Mouse (Mus musculus): Measurements from ENCODE around the gene Sufu.

Gene Sufu

GRCm38 (mm10) chr19:46434591-46434990 is 37.9 kb downstream of the Sufu start:
- no peak for DNase-seq

DNA sequence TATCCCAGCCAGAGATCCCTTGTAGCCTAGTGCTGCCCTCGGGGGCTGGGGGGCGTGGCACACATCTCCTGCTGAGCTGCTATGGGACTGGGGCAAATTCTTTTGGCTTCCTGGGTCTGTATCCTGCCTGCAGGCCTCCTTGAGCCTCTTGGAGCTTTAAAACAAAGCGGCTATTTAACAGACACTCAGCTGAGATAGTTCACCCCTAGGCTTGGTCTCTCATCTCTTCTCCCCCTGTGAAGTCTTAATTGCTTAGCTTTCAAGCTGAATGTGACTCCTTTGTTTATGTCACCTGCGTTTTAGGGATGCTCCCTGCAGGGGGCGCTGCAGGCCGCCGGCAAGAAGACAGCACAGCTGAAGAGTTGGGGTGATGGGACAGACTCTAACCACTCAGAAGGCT is 38.8 kb downstream of the Sufu start:
- no peak for DNase-seq

GRCm38 (mm10) chr19:46443509-46443908 is 46.8 kb downstream of the Sufu start:
- DNase-seq, result no peak

DNA sequence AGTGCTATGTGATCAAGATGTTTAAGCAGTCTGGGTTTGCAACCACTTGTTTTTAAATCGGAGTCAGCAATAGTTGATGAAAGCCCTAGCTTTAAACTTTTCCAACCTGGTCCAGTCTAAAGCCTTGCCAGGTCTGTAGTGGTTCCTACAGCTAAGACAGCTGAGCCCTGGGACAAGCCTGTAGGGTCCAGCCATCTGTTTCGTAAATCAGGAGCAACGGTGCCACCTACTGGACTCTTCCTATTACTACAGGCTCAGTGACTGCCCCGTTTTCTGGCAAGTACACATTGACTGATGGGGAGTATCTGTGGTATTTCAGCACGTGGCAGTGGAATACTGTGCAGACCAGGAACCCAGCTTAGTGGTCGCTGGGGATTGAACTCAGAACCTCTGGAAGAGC is 47.5 kb downstream of the Sufu start:
- peak; percentile 78 for DNase-seq

DNA sequence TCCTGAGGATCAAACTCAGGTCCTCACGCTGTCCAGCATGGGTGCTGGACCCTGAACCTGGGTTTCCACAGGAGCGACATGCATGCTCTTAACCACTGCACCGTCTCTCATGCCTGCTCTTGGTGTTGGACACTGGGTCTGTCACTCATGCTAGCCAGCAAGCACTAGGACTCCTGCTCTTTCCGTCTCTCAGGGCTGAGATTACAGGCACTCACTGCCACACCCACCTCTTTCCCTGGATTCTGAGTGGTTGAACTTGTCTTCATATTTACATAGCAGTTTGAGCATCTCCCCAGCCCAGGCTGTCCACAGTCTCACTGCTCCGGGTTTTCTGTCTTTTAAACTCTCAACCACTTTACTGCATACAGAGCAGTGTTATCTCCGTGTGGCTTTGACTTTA is 48.9 kb downstream of the Sufu start:
- no peak for DNase-seq

DNA sequence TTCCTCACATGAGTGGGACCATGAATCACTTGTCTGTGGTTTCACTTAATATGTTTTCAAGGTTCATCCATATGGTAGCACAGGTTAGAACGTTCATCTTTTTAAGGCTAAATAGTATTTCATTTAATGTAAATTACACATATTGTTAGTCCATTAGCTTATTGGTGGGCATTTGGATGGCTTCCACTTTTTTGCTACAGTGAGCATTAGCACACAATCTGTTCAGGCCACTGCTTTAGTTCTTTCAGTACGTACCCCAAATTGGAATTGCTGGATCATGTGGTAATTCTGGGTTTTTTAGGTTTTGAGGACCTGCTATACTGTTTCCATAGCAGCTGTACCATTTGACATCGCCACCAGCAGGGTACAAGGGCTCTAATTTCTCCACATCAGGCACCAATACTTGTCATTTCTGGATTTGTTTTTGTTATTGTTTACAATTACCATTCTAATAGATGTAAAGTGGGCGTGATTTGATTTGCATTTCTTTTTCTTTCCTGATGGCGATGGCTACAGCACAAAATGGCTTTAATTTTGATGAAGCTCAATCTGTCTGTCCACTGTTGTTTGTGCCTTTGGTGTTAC is 49.8 kb downstream of the Sufu start:
- DNase-seq, result no peak

- DNase-seq, result no peak
Observed at GRCm38 (mm10) chr19:46447110-46447509, 50.4 kb downstream of the Sufu start.

GRCm38 (mm10) chr19:46447911-46448310 is 51.2 kb downstream of the Sufu start:
- DNase-seq, result no peak

DNA sequence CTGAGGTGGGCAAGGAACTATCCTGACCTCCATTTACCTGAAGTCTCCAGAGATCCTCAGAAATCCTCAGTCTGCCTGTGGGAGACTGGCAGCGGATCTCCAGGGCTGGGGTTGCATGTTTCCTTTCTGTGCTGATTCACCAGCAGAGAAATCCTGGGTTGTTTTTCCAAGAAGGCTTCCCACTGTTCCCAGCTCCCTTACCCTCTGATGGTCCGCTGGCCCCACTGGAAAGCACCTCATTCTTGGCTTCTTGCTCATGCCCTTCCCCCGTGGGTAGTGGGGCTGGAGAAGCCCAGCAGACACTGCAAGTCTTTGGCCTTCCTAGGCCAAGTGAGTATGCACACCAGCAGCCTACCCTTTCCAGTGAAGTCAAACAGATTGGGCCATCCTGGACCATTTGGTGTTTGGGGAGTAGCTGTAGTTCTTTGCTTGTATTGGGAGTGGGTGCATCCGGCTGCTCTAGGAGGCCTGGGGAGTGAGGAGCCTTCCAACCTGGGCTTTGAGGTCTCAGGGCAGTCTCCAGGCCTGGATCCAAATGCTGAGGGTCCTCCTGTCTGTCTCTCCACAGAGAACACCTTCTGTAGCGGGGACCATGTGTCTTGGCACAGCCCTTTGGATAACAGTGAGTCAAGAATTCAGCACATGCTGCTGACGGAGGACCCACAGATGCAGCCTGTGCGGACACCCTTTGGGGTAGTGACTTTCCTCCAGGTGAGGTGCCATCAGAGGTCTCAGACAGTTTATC is 52.7 kb downstream of the Sufu start:
- no peak for DNase-seq

- peak; percentile 61 for DNase-seq
Observed at GRCm38 (mm10) chr19:46452052-46452827, 55.5 kb downstream of the Sufu start.

GRCm38 (mm10) chr19:46452916-46453315 is 56.2 kb downstream of the Sufu start:
- no peak for DNase-seq

- no peak for DNase-seq
Observed at GRCm38 (mm10) chr19:46454126-46454880, 57.6 kb downstream of the Sufu start.

- peak; percentile 37 for DNase-seq
Observed at GRCm38 (mm10) chr19:46455032-46455431, 58.3 kb downstream of the Sufu start.

DNA sequence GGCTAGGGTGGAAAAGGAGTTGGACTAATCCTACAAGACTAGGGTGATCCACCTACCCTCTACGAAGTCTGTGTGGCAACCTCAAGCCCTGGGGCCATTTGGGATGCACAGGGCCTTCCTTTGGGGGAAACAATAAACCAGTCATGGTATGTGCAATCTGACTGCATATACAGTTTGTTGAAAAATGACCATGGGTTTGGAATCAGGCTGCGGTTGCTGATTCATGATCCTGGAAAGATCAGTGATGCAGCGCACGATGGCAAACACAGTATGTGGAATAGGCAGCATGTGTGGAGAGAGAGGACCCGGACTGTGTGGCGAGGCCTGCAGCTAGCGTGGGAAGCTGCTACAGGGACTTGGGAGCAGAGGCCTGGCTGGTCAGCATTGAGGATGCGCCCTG is 58.9 kb downstream of the Sufu start:
- DNase-seq, result no peak

DNA sequence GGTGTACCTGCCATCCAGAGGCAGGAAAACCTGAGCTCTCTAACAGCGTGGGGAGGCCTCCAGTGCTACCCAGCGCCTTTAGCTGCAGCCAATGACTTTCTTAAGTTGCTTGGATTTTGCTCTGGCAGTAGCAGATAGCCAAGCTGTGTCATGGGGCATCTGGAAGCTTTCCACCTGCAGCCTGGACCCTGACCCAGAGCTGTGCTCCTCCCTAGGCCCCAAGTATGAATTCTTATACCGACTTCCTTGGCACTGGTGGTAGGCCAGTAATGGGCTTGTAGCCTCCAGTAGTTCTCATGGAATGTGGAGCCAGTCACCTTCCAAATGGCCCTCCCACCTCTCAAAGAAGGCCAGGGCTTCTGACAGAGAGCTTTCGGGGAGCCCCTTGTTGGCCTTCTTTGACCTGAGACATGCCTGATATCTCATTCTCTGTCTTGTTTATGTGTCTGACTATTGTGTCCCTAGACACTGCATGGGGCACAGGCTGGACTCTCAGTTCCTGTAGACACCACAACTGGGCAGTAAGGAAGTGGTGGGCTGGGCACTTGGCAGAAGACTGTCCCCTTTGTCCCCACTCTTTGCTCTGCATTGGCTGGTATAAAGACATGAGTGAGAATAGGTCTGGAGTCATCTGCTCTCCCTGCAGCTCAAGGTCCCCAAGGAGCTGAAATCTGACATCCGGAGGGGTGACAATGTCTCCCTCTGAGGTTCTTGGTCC is 59.5 kb downstream of the Sufu start:
- peak; percentile 75 for DNase-seq

DNA sequence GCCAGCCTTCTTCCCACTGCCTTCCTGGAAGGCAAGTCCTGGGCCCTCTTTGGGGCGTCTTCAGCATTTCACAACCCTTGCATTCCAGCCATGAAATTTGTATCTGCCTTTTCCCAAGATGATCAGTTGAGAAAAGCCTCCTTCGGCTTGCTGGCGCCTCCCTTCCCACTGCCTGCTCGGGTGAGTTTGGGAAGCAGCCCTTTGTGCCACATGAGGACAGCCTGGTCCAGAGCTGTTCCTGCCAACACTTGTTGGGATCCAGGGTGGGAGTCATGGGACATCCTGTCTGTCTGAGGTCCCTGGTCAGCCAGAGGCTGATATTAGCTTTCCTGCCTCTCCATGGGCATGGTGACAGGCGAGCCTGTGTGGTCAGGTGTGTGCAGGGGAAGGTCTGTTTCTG is 61.1 kb downstream of the Sufu start:
- DNase-seq, result no peak

GRCm38 (mm10) chr19:46459256-46459655 is 62.6 kb downstream of the Sufu start:
- DNase-seq, result no peak

- no peak for DNase-seq
Observed at GRCm38 (mm10) chr19:46459889-46460288, 63.2 kb downstream of the Sufu start.

DNA sequence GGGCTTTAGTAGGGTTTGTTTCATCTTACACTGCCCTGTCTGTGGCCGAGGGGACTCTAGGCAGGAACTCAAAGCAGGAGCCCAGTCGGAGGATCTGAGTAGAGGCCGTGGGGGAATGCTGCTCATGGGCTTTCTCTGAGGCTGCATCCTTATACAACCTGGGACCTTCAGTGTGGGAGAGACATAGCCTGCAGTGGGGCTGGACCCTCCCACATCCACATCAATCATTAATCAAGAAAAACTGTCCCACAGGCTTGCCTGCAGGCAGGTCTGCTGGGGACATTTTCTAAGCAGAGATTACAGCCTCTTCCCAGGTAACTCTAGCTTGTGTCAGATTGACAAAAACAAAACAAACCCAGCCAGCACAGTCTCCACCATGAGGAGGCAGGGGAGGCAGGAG is 65.9 kb downstream of the Sufu start:
- DNase-seq, result no peak

- no peak for DNase-seq
Observed at GRCm38 (mm10) chr19:46463446-46463845, 66.8 kb downstream of the Sufu start.

DNA sequence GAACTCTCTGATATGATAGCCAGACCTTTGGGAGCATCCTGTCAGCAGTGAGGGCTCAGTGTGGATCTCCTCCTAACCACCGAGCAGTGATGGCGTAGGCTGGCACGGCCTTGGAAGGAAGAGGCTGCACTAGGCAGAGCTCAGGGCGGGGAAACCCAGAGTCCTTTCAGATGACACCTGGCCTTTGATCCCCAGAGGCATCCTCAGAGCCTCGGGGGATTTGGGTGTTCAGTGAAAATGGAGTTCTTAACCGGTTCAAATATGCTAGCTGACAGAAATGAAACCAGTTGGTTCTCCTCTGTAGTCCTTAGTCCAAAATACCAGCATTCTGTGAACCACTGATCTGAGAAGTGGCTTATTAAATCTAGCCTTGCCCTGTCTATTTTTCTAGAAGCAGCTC is 69.5 kb downstream of the Sufu start:
- DNase-seq, result no peak

GRCm38 (mm10) chr19:46467051-46467503 is 70.4 kb downstream of the Sufu start:
- DNase-seq, result no peak

Measured in layer of hippocampus, adult 9-11 months (tissue).